Mouse (Mus musculus): ENCODE results near the gene Fgf16.

Fgf16 gene

DNA sequence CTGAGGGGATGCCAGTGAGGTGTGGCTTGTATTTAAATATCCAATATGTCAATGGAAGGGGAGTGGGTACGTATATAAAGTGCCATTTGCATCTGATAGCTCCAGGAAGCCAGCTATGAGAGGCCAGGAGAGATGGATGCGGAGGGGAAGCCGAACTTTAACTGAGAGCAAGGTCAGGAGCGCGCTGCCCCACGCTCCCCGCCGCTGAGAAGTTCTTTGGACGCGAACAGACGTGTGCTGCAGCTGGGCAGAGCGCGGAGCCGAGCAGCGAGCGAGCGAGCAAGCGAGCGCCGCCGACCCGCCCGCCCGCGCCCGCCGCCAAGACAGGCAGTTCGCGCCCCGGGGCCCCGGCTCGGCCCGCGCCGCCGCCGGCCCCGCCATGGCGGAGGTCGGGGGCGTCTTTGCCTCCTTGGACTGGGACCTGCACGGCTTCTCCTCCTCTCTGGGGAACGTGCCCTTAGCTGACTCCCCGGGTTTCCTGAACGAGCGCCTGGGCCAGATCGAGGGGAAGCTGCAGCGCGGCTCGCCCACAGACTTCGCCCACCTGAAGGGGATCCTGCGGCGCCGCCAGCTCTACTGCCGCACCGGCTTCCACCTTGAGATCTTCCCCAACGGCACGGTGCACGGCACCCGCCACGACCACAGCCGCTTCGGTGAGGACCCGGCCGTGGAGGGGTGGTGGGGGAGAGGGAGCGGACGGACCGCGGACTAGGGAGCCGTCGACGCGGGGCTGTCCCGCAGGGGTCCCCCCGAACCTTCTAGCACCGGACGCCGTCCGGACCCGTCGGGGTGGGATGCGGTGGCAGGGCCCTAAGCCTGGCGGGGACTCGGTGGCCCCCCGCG lies at the start of gene Fgf16:
Gene Fgf16 (plus strand): TSS at position 118 of the 843 bp plus-strand sequence.
- DNase-seq: no peak

DNA sequence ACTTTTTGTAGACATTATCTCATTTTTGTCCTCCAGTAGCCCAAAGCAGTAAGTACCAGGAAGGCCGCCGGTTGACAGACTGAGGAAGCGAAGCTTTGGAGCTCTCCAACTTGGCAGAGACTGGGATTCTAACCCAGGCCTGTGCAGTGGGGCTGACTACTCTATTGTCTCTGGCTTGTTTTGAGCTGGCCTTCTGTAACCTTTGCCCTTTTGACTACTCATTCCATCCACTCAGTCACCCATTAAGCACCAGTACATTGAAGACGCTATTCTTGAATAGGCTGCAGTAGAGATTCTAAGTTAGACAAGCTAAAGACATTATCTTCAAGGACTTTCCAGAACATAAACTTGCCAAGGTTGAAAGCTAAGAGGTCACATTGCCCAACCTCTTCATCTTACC lies 49.3 kb upstream of the Fgf16 start:
- DNase-seq: no peak

DNA sequence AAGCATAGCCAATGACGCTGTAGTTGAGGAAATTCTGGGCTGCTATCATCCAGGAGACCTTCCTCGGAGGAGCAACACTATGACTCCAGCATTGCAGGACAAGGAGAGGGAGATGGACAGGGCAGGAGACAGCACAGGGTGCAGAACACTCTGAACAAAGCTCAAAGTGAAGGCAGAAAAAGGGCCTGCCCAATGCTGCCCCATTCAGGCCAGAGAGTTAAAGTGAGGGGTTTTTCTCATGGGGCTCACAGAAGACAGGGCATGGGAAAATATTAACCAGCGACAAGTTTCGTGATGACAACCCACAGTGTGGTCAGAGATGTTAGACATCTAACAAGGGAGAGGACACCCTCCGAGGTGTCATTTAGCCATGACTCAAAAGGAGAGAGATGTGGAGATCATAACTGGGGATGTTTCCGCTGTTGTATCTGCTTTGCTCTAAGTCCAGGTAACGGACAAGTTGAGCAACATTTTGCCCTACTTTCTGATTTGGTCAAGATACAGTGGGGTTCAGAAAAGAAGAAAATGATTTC lies 48.2 kb upstream of the Fgf16 start:
- no peak for DNase-seq

DNA sequence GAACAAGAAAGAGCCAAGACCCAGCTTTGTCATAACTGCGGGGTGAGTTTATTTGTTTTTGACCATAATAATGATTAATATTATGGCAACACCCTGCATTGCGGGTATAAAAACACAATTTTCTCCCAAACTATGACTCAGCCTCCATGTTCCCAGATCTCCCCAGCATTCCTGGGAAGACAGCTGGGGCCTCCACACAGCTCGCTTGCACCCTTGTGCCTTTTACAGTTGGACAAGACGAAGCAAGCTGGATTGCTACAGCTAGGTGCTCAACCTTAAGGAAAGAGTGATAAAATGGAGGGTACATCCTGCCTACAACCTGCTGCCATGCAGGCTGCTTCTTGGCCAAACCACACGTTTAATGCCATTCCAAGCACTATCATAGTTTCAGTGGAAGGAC lies 45.7 kb upstream of the Fgf16 start:
- DNase-seq: no peak

DNA sequence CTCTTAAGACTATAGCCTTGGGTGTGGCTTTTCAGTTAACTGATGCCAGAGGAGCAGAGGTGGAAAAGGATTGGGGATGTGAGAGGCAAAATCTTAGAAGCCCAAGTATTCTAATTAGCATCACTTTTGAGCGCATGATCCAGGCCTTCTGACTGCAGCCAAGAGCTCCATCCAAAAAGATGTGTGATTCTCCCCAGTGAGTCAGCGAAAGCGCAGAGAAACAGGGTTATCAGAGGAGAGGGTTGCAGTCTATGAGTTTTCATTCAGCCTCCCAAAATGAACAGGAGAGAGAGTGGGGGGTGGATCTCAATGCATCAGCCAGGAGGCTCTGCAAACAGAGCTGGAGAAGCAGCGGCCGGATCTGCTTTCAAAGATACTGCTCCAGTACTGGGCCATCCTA lies 45.1 kb upstream of the Fgf16 start:
- no peak for DNase-seq

DNA sequence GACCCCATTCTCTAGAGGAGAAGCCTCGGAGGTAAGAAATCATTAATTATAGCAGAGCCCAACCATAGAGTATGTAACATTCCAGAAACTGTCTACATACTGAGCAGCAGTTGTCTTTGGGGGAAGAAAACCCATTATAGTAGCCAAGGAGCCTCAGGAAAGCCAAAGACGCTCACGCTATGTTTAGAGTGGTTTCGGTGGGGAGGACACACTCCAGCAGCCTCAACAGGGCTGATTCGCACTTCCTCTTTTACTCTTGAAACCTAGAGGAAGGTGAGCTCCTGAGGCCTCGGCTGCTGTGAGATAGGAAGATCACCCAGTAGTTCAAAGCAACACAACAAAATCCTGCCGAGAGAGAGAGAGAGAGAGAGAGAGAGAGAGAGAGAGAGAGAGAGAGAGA lies 39.9 kb upstream of the Fgf16 start:
- DNase-seq: no peak

DNA sequence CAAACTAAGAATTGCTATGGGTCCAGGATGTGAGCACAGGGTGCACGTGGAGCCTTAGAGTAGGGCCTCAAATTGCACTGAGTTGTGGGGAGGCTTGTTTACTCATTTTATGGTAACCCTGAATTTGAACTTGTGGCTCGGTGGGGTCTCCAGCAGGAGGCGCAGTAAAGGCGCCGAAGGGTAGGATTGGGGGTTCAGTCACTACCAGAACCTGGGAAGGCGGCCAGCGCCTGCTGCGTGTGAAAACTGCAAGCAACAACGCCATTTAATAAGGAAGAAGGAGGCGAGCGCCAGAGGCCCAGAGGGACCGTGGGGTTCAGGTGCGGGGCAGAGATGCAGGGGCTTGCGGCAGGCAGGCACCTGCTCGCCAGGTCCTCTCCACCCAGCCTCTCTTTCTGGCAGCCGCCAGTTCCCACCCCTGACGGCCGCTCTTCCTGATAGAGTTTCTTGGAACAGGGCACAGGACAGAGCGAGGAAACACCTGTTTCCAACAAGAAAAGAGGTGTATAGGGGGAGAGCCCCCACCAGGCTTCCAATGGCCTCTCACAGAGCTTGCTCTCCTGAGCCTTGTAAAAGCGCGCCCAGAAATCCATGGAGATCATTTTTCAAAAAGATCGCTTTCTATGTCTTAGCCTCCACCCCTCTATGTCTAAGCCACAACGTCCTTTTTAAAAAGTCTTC lies 1.1 kb upstream of the Fgf16 start:
- DNase-seq: no peak

DNA sequence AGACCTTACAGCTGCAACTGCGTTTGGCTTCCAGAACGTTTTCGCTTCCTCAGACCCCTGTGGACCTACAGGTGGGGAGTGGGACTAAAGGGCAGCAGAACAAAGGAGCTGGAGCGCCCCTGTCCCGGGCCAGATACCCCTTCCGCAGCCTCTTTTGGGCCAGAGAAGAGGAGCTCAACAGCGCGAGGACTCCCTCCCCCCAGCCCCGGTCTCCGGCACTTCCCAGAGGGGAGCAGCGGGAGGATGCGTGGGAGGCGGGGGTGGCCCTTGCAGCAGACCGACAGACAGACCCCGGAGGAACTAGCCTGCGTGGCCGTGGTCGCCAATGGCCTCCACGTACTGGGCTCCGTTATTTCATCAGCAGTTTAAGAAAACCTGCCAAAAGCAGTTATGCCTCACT lies 467 bp upstream of the Fgf16 start:
- DNase-seq: no peak

DNA sequence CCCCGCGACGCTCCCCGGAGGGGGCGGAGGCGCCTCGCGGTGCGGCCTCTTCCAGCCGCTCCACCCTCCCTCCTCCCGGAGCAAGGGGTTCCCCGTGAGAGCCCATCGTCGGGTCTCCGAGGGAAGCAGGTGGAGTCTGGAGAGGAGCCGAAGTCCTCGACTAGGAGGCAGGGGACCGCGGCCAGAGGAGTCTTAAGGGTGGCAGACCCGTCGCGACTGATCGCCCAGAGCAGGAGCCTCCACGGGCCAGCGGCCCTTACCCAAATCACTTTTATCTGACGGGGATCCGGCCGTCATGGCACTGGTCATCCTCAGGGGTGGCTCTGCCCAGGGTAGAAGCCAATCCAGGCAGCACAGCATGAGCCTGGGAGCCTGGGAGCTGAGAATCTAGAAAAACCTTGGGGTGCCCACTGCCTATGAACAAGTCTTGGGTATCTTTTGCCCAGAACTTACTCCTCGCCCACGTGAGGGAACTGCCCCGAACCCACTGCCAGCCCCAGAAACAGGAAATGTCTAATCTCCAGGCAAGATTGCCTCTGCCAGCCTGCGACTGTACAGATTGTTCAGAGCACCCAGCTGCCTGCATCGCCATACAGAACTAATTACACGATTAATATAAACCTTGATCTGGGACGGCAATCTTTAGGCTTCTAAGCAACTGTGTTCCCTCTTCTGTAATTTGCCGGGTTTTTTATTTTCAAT lies 1.1 kb downstream of the Fgf16 start:
- no peak for DNase-seq

DNA sequence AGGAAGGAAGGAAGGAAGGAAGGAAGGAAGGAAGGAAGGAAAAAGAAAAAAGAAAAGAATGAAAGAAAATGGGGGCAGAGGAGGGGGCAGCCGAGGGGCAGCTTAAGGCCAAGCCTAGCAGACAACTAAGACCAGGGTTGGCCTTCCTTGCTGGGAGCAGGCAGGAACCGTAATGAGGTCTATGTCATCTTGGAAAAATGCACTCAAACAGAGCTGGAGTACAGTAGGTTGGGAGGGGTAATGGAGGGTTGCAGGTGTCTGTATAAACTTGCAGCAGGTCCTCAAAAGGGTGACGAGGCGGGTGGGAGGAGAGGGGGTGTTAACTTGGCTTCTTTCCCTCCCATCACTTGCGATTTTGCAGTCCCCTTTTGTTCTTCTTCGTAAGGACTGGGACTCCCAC lies 1.9 kb downstream of the Fgf16 start:
- DNase-seq: no peak

DNA sequence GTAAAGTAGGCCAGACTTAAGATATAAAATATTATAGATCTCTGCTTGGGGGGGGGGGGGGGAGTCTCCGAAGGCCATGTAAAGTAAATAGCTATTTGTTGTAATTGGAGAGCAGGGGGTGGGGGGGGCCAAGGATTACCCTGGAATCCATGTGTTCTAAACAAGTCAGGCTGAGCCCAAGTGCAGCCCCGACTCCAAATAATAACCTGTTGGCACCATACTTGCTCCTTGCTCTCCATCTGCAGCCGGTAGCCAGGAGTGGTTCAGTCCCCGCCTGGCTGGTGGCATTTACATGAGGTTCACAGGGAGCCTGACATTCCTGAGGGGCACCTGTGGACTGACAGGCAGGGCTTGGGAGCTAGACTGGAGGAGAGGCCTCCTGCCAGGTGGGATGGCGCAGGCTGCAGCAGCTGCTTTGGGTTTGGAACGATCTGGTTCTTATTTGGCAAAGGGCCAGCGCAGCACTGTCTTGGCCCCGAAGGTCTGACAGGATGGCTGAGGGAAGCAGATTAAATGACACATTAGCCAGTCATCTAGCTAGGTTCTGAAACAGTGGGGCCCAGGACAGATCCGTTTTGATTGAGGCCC lies 3.2 kb downstream of the Fgf16 start:
- no peak for DNase-seq

DNA sequence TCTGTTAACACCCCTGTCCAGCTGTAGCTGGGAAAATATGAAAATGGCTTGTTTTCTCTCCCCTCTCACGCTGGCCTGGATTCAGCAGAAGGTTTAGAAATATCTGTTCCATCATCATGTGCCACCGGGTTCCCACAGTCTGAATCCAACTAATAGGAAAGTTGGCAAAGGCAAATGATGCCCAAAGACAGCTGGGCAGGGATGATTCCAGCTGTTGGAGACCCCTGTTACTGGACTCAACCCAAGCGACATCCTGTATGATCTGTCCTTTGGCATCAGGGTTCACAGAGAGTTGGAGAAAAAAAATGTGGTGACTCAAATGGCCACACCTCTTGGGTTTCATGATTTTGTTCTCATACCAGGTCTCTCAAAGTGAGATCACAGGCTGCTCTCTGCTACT lies 3.9 kb downstream of the Fgf16 start:
- DNase-seq: no peak

DNA sequence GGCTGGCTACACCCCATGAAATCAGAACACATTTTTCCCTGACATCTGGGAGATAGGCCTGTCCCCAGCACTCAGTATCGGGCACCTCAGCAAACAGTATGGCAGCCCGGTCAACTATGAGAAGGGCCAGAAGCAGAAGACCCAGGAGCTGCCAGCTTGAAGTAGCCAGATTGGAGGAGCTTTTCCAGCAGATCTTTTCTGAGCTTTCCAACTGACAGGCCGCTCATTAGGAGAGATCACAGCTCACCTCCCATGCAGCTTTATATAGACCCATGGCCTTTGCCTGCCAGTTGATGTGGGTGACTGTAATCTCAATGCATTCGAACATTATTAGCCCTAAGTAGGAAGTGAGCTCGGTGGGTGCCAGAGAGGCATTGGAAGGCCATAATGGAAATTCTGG lies 9.2 kb downstream of the Fgf16 start:
- DNase-seq: no peak

DNA sequence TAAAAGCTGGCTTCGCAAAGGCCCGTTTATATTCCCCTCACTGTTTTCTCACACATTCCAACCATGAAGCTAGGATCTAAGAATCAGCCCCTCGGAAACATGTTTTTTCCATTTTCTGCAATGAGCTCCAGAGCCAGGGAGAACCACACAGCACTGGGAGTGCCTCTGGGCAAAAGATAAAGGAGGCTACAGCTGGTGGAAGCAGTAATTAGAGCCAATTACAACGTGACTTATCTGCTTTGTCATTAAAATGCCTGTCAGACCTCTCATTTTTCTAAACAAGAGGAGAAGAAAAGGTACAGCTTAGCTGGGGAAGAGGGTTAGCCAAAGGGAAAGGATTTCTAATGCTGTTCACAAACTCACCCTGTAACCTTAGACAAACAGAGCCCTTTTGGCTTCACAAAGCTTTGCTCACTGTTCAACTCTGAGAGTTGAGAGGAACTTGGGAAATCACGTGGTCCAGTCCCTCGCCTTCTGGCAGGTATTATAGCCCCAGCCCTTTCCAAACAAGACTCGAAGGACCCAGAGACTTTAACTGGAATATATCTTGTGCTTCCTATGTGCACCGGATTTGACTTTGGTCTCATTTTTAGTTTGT lies 30.8 kb downstream of the Fgf16 start:
- no peak for DNase-seq

DNA sequence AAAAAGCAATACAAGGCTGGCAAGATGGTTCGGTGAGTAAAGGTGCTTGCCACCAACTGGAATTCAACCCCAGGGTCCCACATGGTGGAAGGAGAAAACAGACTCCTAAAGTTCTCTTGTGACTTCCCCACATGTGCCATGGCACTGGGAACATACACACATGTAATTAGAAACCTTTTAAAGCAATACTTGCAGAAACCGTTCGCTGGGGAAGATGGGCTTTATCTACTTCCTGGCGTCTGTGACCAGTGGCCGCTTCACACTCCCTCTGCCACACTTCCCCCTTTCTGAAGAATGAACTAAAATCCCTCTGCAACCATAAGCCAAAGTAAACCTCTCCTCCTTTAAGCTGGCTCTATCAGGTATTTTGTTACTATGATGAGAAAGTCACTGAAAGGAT lies 60.4 kb downstream of the Fgf16 start:
- DNase-seq: no peak

All from kidney, postnatal 25 days (tissue).